Mouse (Mus musculus) liver, embryonic 12.5 days (tissue): Measurements from ENCODE around the gene Sycp2l. TPM values are rescaled to one million over a fixed set of nuclear protein-coding genes. Genes with fewer than 3 reads are reported as not detected.

Experiments
- ATAC-seq: fragments of 200-750 bp; cut with Nextera tagmentation; 2 replicates; pipeline ENCODE4 v1.8.0; 2017; ENCODE audit warnings: moderate number of reproducible peaks, mild to moderate bottlenecking, moderate library complexity
- H3K27ac ChIP-seq: fragments of 300-500 bp; sonication (generic); 2 replicates; pipeline ENCODE4 v1.5.1; 2016; ENCODE audit warnings: mild to moderate bottlenecking
- H3K27me3 ChIP-seq: fragments of 300-500 bp; sonication (generic); replicated peaks from 2 replicates; pipeline ENCODE4 v1.6.1; 2016; ENCODE audit warnings: mild to moderate bottlenecking, moderate library complexity
- H3K36me3 ChIP-seq: fragments of 300-500 bp; sonication (generic); 2 replicates; pipeline ENCODE4 v1.6.1; 2016; ENCODE audit warnings: mild to moderate bottlenecking, moderate library complexity
- H3K4me1 ChIP-seq: fragments of 300-500 bp; sonication (generic); 2 replicates; pipeline ENCODE4 v1.6.1; 2016
- H3K4me2 ChIP-seq: fragments of 300-500 bp; sonication (generic); 2 replicates; pipeline ENCODE4 v1.6.1; 2016; ENCODE audit warnings: mild to moderate bottlenecking, moderate library complexity
- H3K4me3 ChIP-seq: fragments of 300-500 bp; sonication (generic); 2 replicates; pipeline ENCODE4 v1.5.1; 2016; ENCODE audit warnings: mild to moderate bottlenecking, moderate library complexity
- H3K9ac ChIP-seq: fragments of 300-500 bp; sonication (generic); 2 replicates; pipeline ENCODE4 v1.6.1; 2016; ENCODE audit warnings: mild to moderate bottlenecking, moderate library complexity
- H3K9me3 ChIP-seq: fragments of 300-500 bp; sonication (generic); replicated peaks from 2 replicates; pipeline ENCODE4 v1.6.1; 2016; ENCODE audit warnings: mild to moderate bottlenecking, moderate library complexity
- WGBS: fragments of 180-500 bp; shearing (Covaris S2); methylation state at CpG from one replicate; pipeline ENCODE4 v1.1.7; 2016; ENCODE audit not compliant: insufficient replicate concordance; 5-methylcytosine and 5-hydroxymethylcytosine counted together
- polyA plus RNA-seq: library from polyadenylated mRNA; unstranded; fragments of >200 nt; fragmentation: Nextera tagmentation; extraction: Ambion mirVana; gene quantifications from 2 replicates; pipeline ENCODE4 v1.2.1, GENCODE M21; 2016

Gene Sycp2l
- polyA plus RNA-seq, 1 experiment from 2014 or later = not detected

DNA sequence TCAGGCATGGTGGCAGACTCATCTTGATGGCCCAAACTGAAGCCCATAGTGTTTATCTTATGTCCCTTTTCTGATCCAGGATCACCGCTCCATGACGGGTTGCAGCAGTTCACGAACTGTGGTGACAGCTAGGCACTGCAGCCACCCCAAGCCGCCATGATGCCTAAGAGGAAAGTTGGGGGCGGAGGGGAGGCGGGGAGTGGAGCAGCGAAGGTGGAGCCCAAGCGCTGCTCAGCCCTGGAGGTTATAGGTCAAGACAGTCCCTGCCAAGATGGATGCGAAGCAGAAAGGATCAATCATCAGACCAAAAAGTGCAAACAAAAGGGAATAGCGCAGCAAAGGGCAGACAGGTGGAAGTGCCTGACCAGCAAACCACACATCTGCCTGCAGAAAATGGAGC is 22.8 kb upstream of the Sycp2l start:
- 35% methylated on average over 10 of the region's 10 CpGs for WGBS

DNA sequence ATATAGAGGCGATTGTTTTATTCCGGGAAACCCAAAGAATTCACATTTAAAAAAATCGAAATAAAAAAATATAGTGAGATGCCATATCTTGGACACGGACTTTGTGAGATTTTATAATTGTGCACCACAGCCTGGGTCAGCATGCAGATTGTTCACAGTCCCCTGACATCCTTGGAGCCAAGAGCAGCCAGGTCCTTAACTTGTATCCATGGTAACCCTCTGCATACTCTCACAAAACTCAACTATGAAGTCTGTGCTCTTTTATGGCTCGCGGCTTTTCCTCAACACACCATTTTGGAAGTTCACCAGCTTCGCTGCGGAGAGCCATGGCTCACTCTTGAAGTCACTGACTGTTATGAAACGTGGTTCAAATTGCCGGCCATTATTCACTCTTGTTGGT is 19.9 kb upstream of the Sycp2l start:
- no peak overlapping the region for H3K9ac ChIP-seq
- no peak for ATAC-seq

More for the DNA sequence above, 22.8 kb upstream of the Sycp2l start:
- Histone ChIP-seq H3K9me3 (no peaks in the 10 kb centered on the region), H3K4me1 (peaks cover 4% of the 10 kb centered on the region; the same call in 1 of the 2 replicates), H3K27me3 (peaks cover 56% of the 10 kb centered on the region), H3K4me3 (no peak overlapping the region), H3K36me3 (no peaks in the 10 kb centered on the region), H3K4me2 (peak overlapping the region; percentile 24; the same call in 1 of the 2 replicates), H3K9ac (no peak overlapping the region), H3K27ac (no peak overlapping the region)
- ATAC-seq = no peak

DNA sequence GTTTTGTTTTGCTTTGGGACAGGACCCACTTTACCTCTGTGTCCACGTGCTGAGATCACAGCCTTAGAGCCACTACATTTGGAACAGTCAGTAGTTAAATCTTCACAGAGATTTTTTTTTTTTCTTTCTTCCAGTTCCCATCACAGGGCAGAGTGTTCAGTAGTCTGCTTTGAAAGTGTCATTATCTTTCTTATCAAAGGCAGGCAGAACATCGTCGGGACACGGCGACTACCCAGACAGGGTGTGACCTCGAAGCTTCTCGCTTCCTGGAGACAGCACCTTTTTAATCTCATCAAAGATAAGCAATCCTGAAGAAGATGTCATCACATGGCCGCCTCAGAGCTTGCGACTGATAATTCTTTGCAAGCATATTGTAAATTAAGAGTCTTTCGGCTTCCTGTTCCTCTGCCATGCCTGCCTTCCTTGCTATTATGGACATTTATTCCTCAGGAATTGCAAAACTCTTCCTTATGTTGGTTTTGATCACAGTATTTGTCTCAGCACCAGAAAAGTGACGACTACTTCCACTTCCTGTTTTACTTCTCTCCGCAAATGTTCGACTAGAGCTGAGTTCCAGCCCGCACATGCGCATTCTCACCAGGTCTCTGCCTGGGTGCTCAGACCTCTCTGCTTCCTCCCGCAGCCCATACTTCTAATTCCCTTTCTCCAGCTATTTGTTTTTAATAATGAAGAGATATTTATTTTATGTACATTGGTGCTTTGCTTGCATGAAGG is 16.6 kb upstream of the Sycp2l start:
- no peak overlapping the region for H3K9ac ChIP-seq
- H3K27me3 ChIP-seq = peaks cover 29% of the 10 kb centered on the region
- WGBS = 18% methylated on average over 16 of the region's 16 CpGs
- H3K36me3 ChIP-seq = no peaks in the 10 kb centered on the region
- peak overlapping the region; percentile 40 for H3K4me2 ChIP-seq
- H3K4me3 ChIP-seq = no peak overlapping the region
- H3K27ac ChIP-seq = no peak overlapping the region
- H3K4me1 ChIP-seq = peaks cover 23% of the 10 kb centered on the region
- ATAC-seq = peak; percentile 71
- H3K9me3 ChIP-seq = no peaks in the 10 kb centered on the region

More for the DNA sequence above, 19.9 kb upstream of the Sycp2l start:
- Histone ChIP-seq H3K4me2 (no peak overlapping the region), H3K4me3 (no peak overlapping the region), H3K36me3 (no peaks in the 10 kb centered on the region), H3K27ac (no peak overlapping the region), H3K4me1 (peaks cover 27% of the 10 kb centered on the region), H3K9me3 (no peaks in the 10 kb centered on the region), H3K27me3 (peaks cover 54% of the 10 kb centered on the region)
- WGBS = 80% methylated on average over 10 of the region's 10 CpGs

DNA sequence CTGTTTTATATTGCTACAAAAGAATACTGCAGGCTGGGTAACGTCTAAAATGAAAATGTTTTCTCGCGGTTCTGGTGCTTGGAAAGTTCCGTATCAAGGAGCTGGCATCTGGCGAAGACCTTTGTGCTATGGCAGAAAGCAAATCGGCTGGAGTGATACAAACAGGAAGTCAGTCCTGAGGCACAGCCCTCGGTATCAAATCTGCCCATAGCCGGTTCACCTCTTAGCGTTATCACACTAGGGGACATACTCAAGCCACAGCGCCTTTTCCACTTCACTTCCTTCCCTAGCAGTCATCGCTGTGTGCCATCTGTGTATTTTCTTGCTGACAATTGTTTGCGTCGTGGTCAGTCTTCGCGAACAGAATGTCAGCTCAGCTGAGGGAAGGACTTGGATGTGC is 15.8 kb upstream of the Sycp2l start:
- Histone ChIP-seq H3K4me1 (peaks cover 27% of the 10 kb centered on the region), H3K27me3 (peaks cover 20% of the 10 kb centered on the region), H3K4me2 (peak overlapping the region; percentile 40), H3K27ac (no peak overlapping the region), H3K4me3 (no peak overlapping the region), H3K9ac (no peak overlapping the region), H3K36me3 (no peaks in the 10 kb centered on the region), H3K9me3 (no peaks in the 10 kb centered on the region)
- 20% methylated on average over 15 of the region's 15 CpGs for WGBS
- ATAC-seq = 0 out of 2 replicates have a peak, but pooled peaks have one; percentile 57

DNA sequence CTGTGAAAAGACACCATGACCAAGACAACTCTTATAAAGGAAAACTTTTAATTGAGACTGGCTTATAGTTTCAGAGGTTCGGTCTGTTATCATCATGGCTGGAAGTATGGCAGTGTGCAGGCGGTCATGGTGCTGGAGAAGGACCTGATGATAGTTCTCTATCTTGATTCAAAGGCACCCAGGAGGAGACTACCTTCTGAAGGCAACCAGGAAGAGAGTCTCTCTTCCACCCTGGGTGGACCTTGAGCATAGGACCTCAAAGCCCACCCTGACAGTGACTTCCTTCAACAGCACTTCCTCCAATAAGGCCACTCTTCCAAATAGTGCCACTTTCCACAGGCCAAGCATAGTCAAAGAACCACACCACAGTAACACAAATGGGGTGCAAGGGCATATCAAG is 14.1 kb upstream of the Sycp2l start:
- 67% methylated on average over 2 of the region's 2 CpGs for WGBS
- Histone ChIP-seq H3K27ac (no peak overlapping the region), H3K4me2 (no peak overlapping the region), H3K9me3 (no peaks in the 10 kb centered on the region), H3K9ac (no peak overlapping the region), H3K4me3 (no peak overlapping the region), H3K4me1 (peaks cover 44% of the 10 kb centered on the region), H3K27me3 (peaks cover 14% of the 10 kb centered on the region; the same call in 1 of the 2 replicates), H3K36me3 (no peaks in the 10 kb centered on the region)
- ATAC-seq = no peak

DNA sequence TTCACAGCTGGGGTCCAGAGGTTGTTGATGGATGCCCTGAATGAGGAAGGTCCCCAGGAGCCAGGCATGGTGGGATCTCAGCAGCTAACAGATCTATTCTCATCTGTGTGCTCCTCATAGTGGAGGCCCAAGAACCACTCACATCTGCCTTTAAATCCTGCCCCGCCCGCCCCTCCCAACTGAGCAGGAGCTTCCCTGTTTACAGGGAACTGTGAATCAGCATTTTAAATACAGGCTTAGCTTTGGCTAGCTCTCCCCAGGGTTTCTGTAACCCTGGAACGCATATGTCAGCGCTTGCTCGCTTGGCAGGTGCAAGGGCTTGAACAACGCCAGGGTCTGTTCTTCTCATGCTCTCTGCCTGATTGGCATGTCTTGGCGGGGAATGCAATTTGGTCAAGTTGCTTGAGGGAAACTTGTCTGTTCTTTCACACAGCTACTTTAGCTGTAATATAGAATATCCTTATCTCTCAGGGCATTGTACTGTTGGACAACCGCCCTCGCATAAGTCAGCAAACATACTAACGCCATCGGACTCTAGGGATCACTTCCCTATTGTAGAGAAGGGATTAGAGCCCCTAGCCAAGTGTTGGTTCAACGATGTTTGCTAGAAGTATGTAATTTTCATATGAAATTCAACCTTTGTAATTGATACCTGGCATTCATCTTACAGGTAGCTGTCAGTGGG is 10.1 kb upstream of the Sycp2l start:
- H3K9me3 ChIP-seq = no peaks in the 10 kb centered on the region
- H3K4me2 ChIP-seq = peak overlapping the region; percentile 38
- H3K27me3 ChIP-seq = 0 out of 2 replicates have a peak, but pooled peaks cover 14% of the 10 kb centered on the region
- ATAC-seq = peak; percentile 94
- H3K4me3 ChIP-seq = no peak overlapping the region
- H3K27ac ChIP-seq = peak overlapping the region; percentile 75
- WGBS = 52% methylated on average over 12 of the region's 12 CpGs
- no peaks in the 10 kb centered on the region for H3K36me3 ChIP-seq
- H3K9ac ChIP-seq = no peak overlapping the region
- peaks cover 23% of the 10 kb centered on the region for H3K4me1 ChIP-seq

DNA sequence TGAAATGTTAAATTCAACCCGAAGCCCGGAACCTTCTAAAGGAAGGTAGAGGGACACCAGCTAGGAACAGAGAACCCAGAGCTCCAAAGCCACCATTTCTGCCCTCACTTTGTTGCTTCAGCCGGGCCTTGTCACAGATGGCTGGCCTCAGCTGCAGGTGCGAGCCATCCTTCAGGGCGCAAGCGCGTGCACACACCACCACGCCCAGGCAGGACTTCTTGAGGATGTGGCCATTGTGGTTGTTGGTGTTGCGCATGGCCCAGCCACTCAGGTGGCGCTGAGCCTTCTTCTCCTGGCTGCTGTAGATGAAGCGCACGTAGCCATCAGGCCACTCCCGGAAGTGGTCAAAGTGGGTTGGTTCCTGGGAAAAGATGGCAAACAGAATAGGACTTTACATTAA is 8.6 kb upstream of the Sycp2l start:
- H3K27ac ChIP-seq = no peak overlapping the region
- no peak overlapping the region for H3K4me3 ChIP-seq
- WGBS = 76% methylated on average over 13 of the region's 13 CpGs
- ATAC-seq = no peak
- peaks cover 20% of the 10 kb centered on the region for H3K27me3 ChIP-seq
- no peaks in the 10 kb centered on the region for H3K36me3 ChIP-seq
- H3K9me3 ChIP-seq = no peaks in the 10 kb centered on the region
- H3K4me2 ChIP-seq = no peak overlapping the region
- H3K9ac ChIP-seq = no peak overlapping the region
- peaks cover 23% of the 10 kb centered on the region for H3K4me1 ChIP-seq

DNA sequence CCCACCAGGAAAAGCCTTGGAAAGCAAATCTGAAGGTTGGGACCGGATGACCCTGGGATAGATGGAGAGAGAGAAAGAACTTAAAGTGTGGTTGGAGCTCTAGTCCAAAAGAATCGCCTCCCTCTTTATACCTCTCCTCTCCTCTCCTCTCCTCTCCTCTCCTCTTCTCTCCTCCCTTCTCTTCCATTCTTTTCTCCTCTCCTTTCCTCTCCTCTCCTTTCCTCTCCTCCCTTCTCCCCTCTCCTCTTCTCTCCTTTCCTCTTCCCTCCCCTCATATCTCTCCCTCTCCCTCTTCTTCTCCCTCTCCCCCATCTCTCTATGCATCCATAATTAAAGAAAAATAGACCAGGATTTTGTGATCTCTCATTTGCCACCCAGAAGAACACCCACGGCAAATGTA is 3.2 kb upstream of the Sycp2l start, which contains the start of gene Gcm2:
Gene Gcm2 (minus strand): TSS at position 101 of the 400 bp plus-strand sequence.
- H3K36me3 ChIP-seq = no peaks in the 10 kb centered on the region
- H3K4me2 ChIP-seq = no peak within 1 kb of the TSS
- H3K27ac ChIP-seq = no peak within 1 kb of the TSS
- no peak for ATAC-seq
- no peaks in the 10 kb centered on the region for H3K4me1 ChIP-seq
- no peak within 1 kb of the TSS for H3K9ac ChIP-seq
- 79% methylated on average over 2 of the region's 3 CpGs for WGBS
- peaks cover 63% of the 10 kb centered on the region for H3K27me3 ChIP-seq
- H3K9me3 ChIP-seq = no peaks in the 10 kb centered on the region
- H3K4me3 ChIP-seq = no peak within 1 kb of the TSS

DNA sequence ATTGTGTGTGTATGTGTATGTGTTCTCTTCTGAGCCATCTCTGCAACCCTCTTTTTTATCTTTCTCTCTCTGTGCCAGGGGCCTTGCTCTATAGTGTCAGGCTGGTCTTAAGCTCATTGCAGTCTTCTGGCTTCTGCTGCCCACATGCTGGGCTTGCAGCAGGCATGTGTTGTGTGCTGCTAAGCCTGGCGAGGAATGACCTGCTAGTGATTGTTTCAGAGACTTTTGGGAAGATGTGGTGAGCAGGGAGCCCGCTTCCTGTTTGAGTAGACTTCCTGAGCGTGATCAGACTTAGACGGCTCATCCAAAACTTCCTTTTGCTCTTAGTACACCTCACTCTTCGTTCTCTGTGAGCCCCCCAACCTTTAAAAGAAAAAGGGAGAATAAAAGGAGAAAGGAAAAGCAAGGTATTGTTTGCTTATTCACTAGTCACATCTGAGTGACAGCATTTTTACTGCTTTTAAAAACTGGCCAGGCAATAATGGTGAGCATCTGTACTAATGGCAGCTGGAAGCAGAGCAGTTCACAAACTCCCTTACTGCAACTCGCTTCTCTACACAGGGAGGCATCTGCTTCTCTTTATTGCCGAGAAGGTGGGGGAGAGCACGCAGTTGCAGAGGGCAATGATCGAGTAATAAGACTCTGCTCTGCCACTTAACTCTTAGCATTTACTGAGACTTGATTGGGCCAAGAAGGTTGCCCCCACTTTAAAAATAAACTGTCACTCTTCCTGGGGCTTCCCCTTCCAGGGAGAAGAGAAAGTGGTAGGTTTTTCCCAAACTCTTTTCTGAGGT is 5.2 kb downstream of the Sycp2l start:
- H3K27me3 ChIP-seq = peaks cover 10% of the 10 kb centered on the region
- no peak for ATAC-seq
- no peak overlapping the region for H3K4me3 ChIP-seq
- no peaks in the 10 kb centered on the region for H3K36me3 ChIP-seq
- H3K9ac ChIP-seq = no peak overlapping the region
- H3K4me2 ChIP-seq = no peak overlapping the region
- H3K27ac ChIP-seq = no peak overlapping the region
- 21% methylated on average over 9 of the region's 9 CpGs for WGBS
- H3K9me3 ChIP-seq = no peaks in the 10 kb centered on the region
- 0 out of 2 replicates have a peak, but pooled peaks cover 4% of the 10 kb centered on the region for H3K4me1 ChIP-seq

DNA sequence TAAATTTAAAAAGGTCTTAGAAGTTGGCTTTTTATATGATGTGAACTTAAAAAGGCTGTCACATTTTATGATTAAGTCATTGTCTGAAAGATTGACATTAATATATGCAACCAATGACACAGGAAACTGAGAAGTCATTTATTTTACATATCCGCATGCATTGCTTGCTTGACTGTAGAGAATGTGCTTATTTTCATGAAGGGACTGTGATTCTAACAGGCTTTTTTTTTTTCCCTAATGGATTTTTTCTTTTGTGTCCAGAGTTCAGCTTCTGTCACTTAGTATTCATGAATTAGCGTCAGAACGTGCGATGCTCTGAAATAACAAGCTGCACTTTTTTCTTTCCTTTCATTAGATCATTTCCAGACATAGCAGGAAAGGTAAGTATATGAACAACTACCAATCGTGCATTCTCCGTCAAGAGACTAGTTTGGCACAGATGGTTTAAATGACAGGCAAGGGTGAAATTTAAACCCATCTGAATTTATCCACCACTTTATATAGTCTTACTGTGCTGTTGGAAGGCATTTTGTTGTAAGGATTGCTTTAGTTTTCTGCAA is 9.6 kb downstream of the Sycp2l start:
- Histone ChIP-seq H3K9ac (no peak overlapping the region), H3K4me3 (no peak overlapping the region), H3K4me1 (0 out of 2 replicates have a peak, but pooled peaks cover 4% of the 10 kb centered on the region), H3K9me3 (no peaks in the 10 kb centered on the region), H3K27me3 (no peaks in the 10 kb centered on the region), H3K4me2 (no peak overlapping the region), H3K36me3 (no peaks in the 10 kb centered on the region), H3K27ac (no peak overlapping the region)
- no peak for ATAC-seq
- WGBS = 75% methylated on average over 6 of the region's 6 CpGs

DNA sequence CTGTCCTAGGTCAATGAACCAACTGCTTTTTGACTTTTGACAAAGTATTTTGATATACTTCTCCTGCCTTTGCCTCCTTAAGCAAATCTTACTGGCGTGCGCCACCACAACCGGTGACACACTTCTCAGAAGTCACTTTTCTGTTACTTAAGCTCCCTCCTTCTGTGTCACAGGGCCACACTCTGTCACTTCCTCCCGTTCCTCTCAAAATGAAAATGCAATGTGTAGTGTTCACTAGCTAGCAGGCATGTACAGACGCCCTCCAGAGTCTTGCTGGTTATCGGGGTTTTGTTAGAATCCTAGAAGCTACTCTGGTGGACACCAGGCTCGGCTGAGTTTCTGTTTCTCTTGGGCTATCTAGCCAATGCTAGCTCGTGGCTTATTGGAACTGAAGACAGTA is 14.2 kb downstream of the Sycp2l start:
- H3K27me3 ChIP-seq = no peaks in the 10 kb centered on the region
- no peaks in the 10 kb centered on the region for H3K9me3 ChIP-seq
- no peaks in the 10 kb centered on the region for H3K36me3 ChIP-seq
- no peak overlapping the region for H3K4me3 ChIP-seq
- no peaks in the 10 kb centered on the region for H3K4me1 ChIP-seq
- H3K27ac ChIP-seq = no peak overlapping the region
- no peak for ATAC-seq
- WGBS = 59% methylated on average over 8 of the region's 8 CpGs
- no peak overlapping the region for H3K4me2 ChIP-seq
- no peak overlapping the region for H3K9ac ChIP-seq
